Mouse (Mus musculus) intestine, embryonic 14.5 days (tissue): ENCODE measurements around the gene Tmem9b. TPM values are rescaled to one million over a fixed set of nuclear protein-coding genes. Genes with fewer than 3 reads are reported as not detected.
A peak's percentile ranks its signal among the peaks of the same experiment; 100 is the strongest.

ENCODE experiments used
- ATAC-seq: fragments of 200-750 bp; cut with Nextera tagmentation; replicated peaks from 2 replicates; pipeline ENCODE4 v1.8.0; 2017; ENCODE audit warnings: low read depth, moderate number of reproducible peaks, moderate TSS enrichment, moderate library complexity; ENCODE audit not compliant: low FRiP score, low TSS enrichment
- DNase-seq: peaks from one replicate; pipeline ENCODE4 v3.0.0-alpha.2; 2018; ENCODE audit warnings: low spot score
- H3K27ac ChIP-seq: fragments of 300-500 bp; sonication (generic); 2 replicates; pipeline ENCODE4 v1.5.1; 2014; ENCODE audit warnings: low read depth, mild to moderate bottlenecking, control low read depth
- H3K27me3 ChIP-seq: fragments of 300-500 bp; sonication (generic); replicated peaks from 2 replicates; pipeline ENCODE4 v1.6.1; 2014; ENCODE audit warnings: low read length, control low read depth; ENCODE audit not compliant: control insufficient read depth, insufficient read depth
- H3K36me3 ChIP-seq: fragments of 300-500 bp; sonication (generic); 2 replicates; pipeline ENCODE4 v1.6.1; 2014; ENCODE audit warnings: low read length, control low read depth; ENCODE audit not compliant: control insufficient read depth, insufficient read depth
- H3K4me1 ChIP-seq: fragments of 300-500 bp; sonication (generic); replicated peaks from 2 replicates; pipeline ENCODE4 v1.6.1; 2014; ENCODE audit warnings: low read length, control low read depth, mixed read lengths; ENCODE audit not compliant: control insufficient read depth, insufficient read depth
- H3K4me2 ChIP-seq: fragments of 300-500 bp; sonication (generic); 2 replicates; pipeline ENCODE4 v1.6.1; 2014; ENCODE audit warnings: low read length
- H3K4me3 ChIP-seq: fragments of 300-500 bp; sonication (generic); 2 replicates; pipeline ENCODE4 v1.5.1; 2014; ENCODE audit warnings: low read depth, low read length, control low read depth, mixed read lengths
- H3K9ac ChIP-seq: fragments of 300-500 bp; sonication (generic); 2 replicates; pipeline ENCODE4 v1.6.1; 2014; ENCODE audit warnings: mild to moderate bottlenecking, low read length
- H3K9me3 ChIP-seq: fragments of 300-500 bp; sonication (generic); 2 replicates; pipeline ENCODE4 v1.6.1; 2016; ENCODE audit warnings: low read length, control low read depth; ENCODE audit not compliant: control insufficient read depth
- WGBS: fragments of 180-500 bp; shearing (Covaris S2); extraction: QIAGEN DNeasy Blood & Tissue Kit; methylation state at CpG from one replicate; pipeline ENCODE4 v1.1.7; 2014; 5-methylcytosine and 5-hydroxymethylcytosine counted together
- polyA plus RNA-seq: library from polyadenylated mRNA; unstranded; fragments of >200 nt; fragmentation: Nextera tagmentation; extraction: Ambion mirVana; gene quantifications from 2 replicates; pipeline ENCODE4 v1.2.1, GENCODE M21; 2014

The Tmem9b gene
- polyA plus RNA-seq, 1 experiment from 2014 or later: 52.2 TPM

DNA sequence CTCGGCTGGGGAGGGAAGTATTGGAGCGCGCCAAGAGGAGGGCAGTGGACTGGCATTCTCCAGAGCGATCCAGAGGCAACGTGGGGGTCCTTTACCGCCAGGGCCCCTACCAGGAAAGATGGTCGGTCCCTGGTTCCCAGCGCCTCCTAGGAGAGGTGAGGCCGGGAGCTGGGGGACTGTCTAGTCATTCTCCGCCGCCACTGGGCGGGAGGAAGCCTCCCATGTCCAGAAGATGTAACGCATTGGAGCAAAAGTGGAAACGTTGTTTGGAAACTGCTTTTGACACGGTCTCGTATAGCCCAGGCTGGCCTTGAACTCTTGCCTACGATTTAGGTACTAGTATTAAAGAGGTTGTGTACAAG lies 48.7 kb downstream of the Tmem9b start:
- WGBS: 3% methylated on average over 17 of the region's 17 CpGs
- no peaks in the 10 kb centered on the region for H3K9me3 ChIP-seq
- no peak for ATAC-seq
- H3K36me3 ChIP-seq: 0 out of 2 replicates have a peak, but pooled peaks cover 11% of the 10 kb centered on the region
- peak overlapping the region; percentile 70 for H3K4me3 ChIP-seq
- H3K9ac ChIP-seq: peak overlapping the region; percentile 66
- no peaks in the 10 kb centered on the region; the same call in 1 of the 2 replicates for H3K27me3 ChIP-seq
- H3K4me2 ChIP-seq: peak overlapping the region; percentile 76
- no peak for DNase-seq
- peak overlapping the region; percentile 82 for H3K27ac ChIP-seq
- peaks cover 13% of the 10 kb centered on the region for H3K4me1 ChIP-seq

DNA sequence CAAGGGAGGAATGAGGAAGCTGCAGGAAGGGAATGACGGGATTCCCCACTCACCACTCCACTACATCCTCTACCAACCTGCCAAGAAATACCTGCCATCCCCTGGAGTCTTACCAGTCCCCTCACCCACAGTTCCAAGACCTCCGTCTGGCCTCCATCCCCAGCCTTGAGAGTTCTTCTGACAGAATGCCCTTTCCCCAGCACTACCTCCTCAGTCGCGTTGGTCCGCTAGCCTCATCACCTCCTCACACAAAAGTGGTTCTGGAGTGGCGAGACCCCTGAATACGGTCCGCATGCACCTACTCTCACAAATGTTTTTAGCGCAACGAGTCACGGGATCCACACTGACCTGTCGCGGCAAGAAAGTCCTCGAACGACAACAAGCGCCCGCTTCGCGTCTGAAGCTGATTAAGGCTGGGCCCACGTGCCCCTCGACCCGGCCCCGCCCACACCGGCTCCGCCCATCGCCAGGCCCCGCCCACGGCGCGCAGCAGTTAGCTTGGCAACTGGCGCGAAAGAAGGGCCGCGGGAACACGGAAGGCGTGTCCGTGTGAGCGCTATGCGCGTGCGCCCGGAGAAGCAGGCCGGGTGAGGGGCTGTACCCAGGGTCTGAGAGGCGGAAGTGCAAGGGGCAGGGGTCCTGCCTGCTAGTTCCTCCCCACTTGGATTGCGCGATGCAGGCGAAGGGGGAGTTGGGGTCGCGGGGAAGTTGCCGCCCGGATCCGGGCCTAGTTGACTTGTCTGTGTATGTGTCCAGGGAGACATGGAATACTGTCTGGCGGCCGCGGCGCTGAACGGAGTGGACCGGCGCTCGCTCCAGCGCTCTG lies 49.3 kb downstream of the Tmem9b start, which contains the start of the genes St5 and Akip1:
Gene St5 (minus strand): TSS at position 416 of the 826 bp plus-strand sequence.
Gene Akip1 (plus strand): TSS at position 501 of the 826 bp plus-strand sequence.
- Histone ChIP-seq H3K4me3 (peak within 1 kb of the TSS; percentile 70), H3K27me3 (no peaks in the 10 kb centered on the region; the same call in 1 of the 2 replicates), H3K4me1 (peaks cover 12% of the 10 kb centered on the region), H3K36me3 (0 out of 2 replicates have a peak, but pooled peaks cover 8% of the 10 kb centered on the region), H3K27ac (peak within 1 kb of the TSS; percentile 82), H3K4me2 (peak within 1 kb of the TSS; percentile 76), H3K9me3 (no peaks in the 10 kb centered on the region), H3K9ac (peak within 1 kb of the TSS; percentile 66)
- under 1% methylated on average over 61 of the region's 61 CpGs for WGBS
- peak; percentile 96 for ATAC-seq
- peak; percentile 98 for DNase-seq

DNA sequence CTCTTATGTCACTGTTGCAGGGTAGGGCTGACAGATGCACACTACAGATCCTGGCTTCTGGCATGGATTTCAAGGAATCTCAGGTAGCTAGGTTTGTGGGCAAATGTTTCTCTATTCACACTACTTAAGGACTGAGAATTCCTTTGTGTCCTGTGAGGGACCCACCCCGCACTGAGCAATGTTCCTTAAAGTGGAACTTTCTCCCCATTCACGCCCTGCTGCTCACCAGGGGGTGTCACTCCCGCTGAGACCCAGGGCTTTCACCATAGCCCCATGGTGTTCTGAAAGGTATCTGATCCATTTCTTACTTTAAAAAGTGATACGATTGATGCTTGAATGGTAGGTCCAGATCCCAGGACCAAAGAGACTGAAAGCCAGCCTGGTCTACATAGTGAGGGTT lies 50.0 kb downstream of the Tmem9b start:
- H3K4me2 ChIP-seq: peak overlapping the region; percentile 76
- no peak overlapping the region for H3K27ac ChIP-seq
- peak overlapping the region; percentile 70 for H3K4me3 ChIP-seq
- H3K4me1 ChIP-seq: peaks cover 8% of the 10 kb centered on the region
- no peak for ATAC-seq
- DNase-seq: no peak
- no peak overlapping the region for H3K9ac ChIP-seq
- H3K36me3 ChIP-seq: 0 out of 2 replicates have a peak, but pooled peaks cover 2% of the 10 kb centered on the region
- no peaks in the 10 kb centered on the region; the same call in 1 of the 2 replicates for H3K27me3 ChIP-seq
- H3K9me3 ChIP-seq: no peaks in the 10 kb centered on the region
- WGBS: 33% methylated on average over 4 of the region's 4 CpGs

DNA sequence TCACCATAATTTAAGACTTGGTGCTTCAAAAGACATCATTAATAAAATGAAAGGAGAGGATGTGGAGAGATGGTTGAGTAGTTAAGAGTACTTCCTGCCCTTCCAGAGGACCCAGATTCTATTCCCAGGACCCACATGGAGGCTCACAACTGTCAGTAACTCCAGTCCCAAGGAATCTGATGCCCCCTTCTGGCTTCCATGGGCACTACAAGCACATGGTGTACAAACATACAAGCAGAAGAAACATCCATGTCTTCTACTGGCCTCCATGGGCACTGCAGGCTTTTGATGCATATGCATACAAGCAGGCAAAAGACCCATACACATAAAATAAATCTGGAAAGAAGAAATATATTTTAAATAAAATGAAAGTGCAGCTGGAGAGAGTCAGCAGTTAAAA lies 52.5 kb downstream of the Tmem9b start:
- Histone ChIP-seq H3K9ac (no peak overlapping the region), H3K4me2 (no peak overlapping the region), H3K4me1 (peaks cover 4% of the 10 kb centered on the region), H3K4me3 (no peak overlapping the region), H3K27me3 (no peaks in the 10 kb centered on the region; the same call in 1 of the 2 replicates), H3K36me3 (no peaks in the 10 kb centered on the region), H3K9me3 (no peaks in the 10 kb centered on the region), H3K27ac (no peak overlapping the region)
- DNase-seq (no peak), ATAC-seq (no peak)

DNA sequence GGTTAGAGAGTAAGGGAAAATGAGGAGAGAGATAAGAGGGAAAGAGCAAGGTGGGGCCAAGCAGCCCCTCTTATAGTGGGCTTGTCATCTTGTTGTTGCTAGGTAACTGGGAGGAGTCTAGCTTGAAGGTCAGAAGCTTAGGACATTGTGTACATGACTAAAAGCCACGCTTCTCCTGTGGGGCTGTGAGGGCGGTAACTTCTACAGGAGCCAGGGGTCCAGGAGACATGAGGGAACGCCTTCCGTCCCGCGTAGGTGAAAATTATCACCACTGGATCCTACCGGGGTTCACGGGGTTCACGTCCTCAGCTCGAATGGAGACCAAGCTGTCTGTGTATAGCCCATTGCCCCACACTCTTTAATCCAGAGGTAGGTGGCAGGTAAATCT lies 57.3 kb downstream of the Tmem9b start:
- no peak for ATAC-seq
- 92% methylated on average over 10 of the region's 10 CpGs for WGBS
- Histone ChIP-seq H3K9ac (no peak overlapping the region), H3K36me3 (no peaks in the 10 kb centered on the region), H3K4me2 (no peak overlapping the region), H3K4me3 (no peak overlapping the region), H3K4me1 (peaks cover 5% of the 10 kb centered on the region; the same call in 1 of the 2 replicates), H3K27me3 (no peaks in the 10 kb centered on the region), H3K9me3 (no peaks in the 10 kb centered on the region), H3K27ac (no peak overlapping the region)
- DNase-seq: no peak

DNA sequence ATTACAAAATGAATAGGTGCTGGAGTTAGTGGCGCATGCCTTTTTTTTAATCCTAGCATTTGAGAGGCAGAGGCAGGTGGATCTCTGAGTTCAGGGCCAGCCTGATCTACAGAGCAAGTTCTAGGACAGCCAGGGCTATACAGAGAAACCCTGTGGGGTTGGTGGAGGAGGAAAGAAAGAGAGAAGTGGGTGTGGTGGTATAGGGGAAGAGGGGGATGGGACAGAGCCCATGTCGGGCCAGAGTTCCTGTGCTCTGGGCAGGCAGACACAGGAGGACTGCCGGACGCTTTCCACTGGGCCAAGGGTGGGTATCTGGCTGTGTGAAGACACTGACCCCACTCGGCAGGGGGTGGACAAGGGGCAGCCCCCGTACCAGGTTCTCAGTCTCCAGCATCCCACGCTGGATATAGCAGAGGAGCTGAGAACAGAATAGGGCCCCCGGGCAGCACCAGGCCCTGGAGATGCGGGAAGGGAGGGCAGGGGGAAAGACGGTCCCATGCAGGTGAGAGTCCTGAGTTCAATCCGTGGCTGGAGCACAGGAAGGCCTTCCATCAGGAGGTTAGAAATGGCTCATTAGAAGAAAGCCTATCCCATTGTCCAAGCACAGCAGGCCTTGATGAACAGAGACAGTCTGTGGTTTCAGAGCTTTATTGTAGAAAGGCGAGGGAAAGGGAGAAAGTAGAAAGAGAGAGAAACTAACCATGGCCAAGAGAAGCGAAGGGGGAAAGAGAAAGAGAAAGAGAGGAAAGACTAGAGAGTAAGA lies 57.9 kb downstream of the Tmem9b start:
- 88% methylated on average over 13 of the region's 13 CpGs for WGBS

DNA sequence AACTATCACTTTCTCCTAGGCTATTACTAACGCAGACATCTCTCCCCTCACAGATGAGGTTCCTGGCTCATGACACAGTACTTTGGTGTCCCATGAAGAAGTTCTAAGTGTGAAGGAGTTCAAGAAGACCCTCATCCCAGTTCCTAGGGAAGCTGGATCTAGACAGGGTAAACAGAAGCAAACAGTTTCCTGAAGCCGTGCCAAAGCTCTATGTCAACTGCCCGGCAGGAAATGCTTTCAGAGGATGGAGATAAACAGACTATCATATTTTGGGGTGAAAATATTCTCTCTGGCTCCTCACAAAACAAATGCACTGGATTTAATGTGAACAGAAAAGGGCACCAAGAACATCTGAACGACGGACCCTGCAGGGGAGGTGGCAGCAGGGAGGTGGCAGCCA lies 61.7 kb downstream of the Tmem9b start:
- no peaks in the 10 kb centered on the region for H3K9me3 ChIP-seq
- ATAC-seq: no peak
- no peaks in the 10 kb centered on the region for H3K27me3 ChIP-seq
- WGBS: 68% methylated on average over 5 of the region's 5 CpGs
- no peak for DNase-seq
- H3K4me3 ChIP-seq: no peak overlapping the region
- peaks cover 5% of the 10 kb centered on the region; the same call in 1 of the 2 replicates for H3K4me1 ChIP-seq
- H3K36me3 ChIP-seq: no peaks in the 10 kb centered on the region
- no peak overlapping the region for H3K9ac ChIP-seq
- no peak overlapping the region for H3K27ac ChIP-seq
- no peak overlapping the region for H3K4me2 ChIP-seq

More for the DNA sequence above, 57.9 kb downstream of the Tmem9b start:
- Histone ChIP-seq H3K27ac (no peak overlapping the region), H3K4me2 (no peak overlapping the region), H3K27me3 (no peaks in the 10 kb centered on the region), H3K4me3 (no peak overlapping the region), H3K9me3 (no peaks in the 10 kb centered on the region), H3K36me3 (no peaks in the 10 kb centered on the region), H3K4me1 (peaks cover 5% of the 10 kb centered on the region; the same call in 1 of the 2 replicates), H3K9ac (no peak overlapping the region)
- no peak for ATAC-seq
- DNase-seq: no peak

DNA sequence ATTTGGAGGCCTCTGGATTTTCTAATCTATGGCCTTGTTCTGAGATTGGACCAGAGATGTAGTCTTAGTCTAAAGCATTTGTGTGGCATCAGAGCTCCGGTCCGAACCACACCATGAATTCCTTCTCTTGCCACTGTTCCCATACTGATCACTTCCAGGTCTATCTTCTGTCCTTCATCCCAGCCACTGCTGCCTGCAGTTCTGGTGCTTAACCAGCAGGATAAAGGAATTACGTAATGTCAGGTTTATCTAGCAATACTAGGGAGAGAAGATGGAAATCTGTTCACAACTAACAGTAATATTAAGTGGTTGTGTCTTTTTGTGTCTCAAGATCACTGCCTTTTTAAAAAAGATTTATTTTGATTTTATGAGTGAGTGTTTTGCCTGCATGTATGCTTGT lies 62.6 kb downstream of the Tmem9b start:
- WGBS: 94% methylated on average over 3 of the region's 3 CpGs
- no peaks in the 10 kb centered on the region for H3K27me3 ChIP-seq
- ATAC-seq: no peak

More for the DNA sequence above, 62.6 kb downstream of the Tmem9b start:
- Histone ChIP-seq H3K9ac (no peak overlapping the region), H3K4me3 (no peak overlapping the region), H3K4me1 (peaks cover 5% of the 10 kb centered on the region; the same call in 1 of the 2 replicates), H3K9me3 (no peaks in the 10 kb centered on the region), H3K4me2 (no peak overlapping the region), H3K36me3 (no peaks in the 10 kb centered on the region), H3K27ac (no peak overlapping the region)
- no peak for DNase-seq
